14 mouse cellular contexts compared by ENCODE assay signal in the genomic region with DNA sequence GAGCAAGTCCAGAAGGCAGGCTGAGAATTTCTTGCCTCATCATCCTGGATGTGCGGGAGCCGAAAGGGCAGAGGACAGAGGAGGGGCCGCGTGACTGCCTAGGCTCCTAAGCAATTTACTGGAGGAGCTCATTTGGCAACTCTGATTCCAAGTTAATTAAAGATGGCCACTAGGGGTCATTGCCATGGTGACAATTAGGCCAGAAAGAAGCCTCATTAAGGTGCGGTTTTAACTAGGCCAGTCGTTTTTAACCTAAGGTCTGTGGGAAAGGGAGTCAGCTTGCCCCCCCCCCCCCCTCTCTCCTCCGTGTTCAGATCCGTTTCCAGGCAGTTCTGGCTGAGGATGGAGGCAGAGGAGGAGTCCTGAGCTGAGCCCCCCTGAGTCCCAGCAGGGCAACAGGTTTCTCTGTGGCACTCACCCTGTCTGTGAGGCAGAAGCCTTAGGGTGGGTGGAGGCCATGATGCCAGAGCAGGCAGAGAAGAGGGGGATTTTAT. TPM values are rescaled to one million over a fixed set of nuclear protein-coding genes. Genes with fewer than 3 reads are reported as not detected.
DNase-seq lines count a peak whose midpoint lies in the region; ATAC-seq lines count a peak whose summit lies in the region.
"Had no signal": no experiment of that assay in that cellular context is flagged by ENCODE, and none has a peak within 500 bp of the region (broad histone marks: within the 10 kb centered on the region; RNA-seq: fewer than 3 reads in every experiment).

No protein-coding gene starts in this region.

- peak; percentile 47; the same call in 1 of the 2 replicates for ATAC-seq in hindbrain, embryonic 14.5 days (ENCODE audit: low FRiP score)
- ATAC-seq in neural tube, embryonic 12.5 days (ENCODE audit: low FRiP score, low read depth), result peak; percentile 62

- 4% methylated on average over 8 of the region's 8 CpGs for WGBS in forebrain, embryonic 10.5 days
- 1% methylated on average over 7 of the region's 8 CpGs for WGBS in hindbrain, embryonic 14.5 days
- WGBS in neural tube, embryonic 12.5 days, result 7% methylated on average over 8 of the region's 8 CpGs

- no peak overlapping the region for H3K4me2 ChIP-seq in hindbrain, embryonic 14.5 days (replicated peaks)
- H3K4me2 ChIP-seq in neural tube, embryonic 12.5 days (replicated peaks), result 0 out of 2 replicates have a peak overlapping the region, but pooled peaks have one; percentile 4
- H3K4me2 ChIP-seq: liver, embryonic 15.5 days had no signal

- H3K27ac ChIP-seq in forebrain, embryonic 10.5 days, result peak overlapping the region; percentile 86
- no peak overlapping the region for H3K27ac ChIP-seq in hindbrain, embryonic 14.5 days
- no peak overlapping the region for H3K27ac ChIP-seq in neural tube, embryonic 12.5 days
- H3K27ac ChIP-seq: limb, embryonic 10.5 days; liver, embryonic 15.5 days; macrophage had no signal

- H3K9me3 ChIP-seq in forebrain, embryonic 10.5 days, result no peaks in the 10 kb centered on the region
- no peaks in the 10 kb centered on the region for H3K9me3 ChIP-seq in hindbrain, embryonic 14.5 days (ENCODE audit: control insufficient read depth, low read length)
- no peaks in the 10 kb centered on the region for H3K9me3 ChIP-seq in neural tube, embryonic 12.5 days
- H3K9me3 ChIP-seq: limb, embryonic 10.5 days; liver, embryonic 15.5 days had no signal

- H3K27me3 ChIP-seq in forebrain, embryonic 10.5 days (ENCODE audit: poor library complexity, severe bottlenecking), result peaks cover 99% of the 10 kb centered on the region
- H3K27me3 ChIP-seq in hindbrain, embryonic 14.5 days (ENCODE audit: control insufficient read depth, insufficient read depth, low read length), result peaks cover 46% of the 10 kb centered on the region
- H3K27me3 ChIP-seq in neural tube, embryonic 12.5 days (replicated peaks), result peaks cover 58% of the 10 kb centered on the region

- no peaks in the 10 kb centered on the region for H3K36me3 ChIP-seq in forebrain, embryonic 10.5 days (replicated peaks)
- H3K36me3 ChIP-seq in hindbrain, embryonic 14.5 days (replicated peaks; ENCODE audit: control insufficient read depth, insufficient read depth), result no peaks in the 10 kb centered on the region
- no peaks in the 10 kb centered on the region for H3K36me3 ChIP-seq in neural tube, embryonic 12.5 days
- H3K36me3 ChIP-seq: limb, embryonic 10.5 days; liver, embryonic 15.5 days had no signal

- H3K4me1 ChIP-seq in forebrain, embryonic 10.5 days, result peaks cover 59% of the 10 kb centered on the region
- H3K4me1 ChIP-seq in hindbrain, embryonic 14.5 days (replicated peaks; ENCODE audit: control insufficient read depth, insufficient read depth, low read length), result peaks cover 10% of the 10 kb centered on the region; the same call in 1 of the 2 replicates
- H3K4me1 ChIP-seq in neural tube, embryonic 12.5 days, result peaks cover 16% of the 10 kb centered on the region
- H3K4me1 ChIP-seq: limb, embryonic 10.5 days; liver, embryonic 15.5 days had no signal

- peak overlapping the region; percentile 37 for H3K4me3 ChIP-seq in forebrain, embryonic 10.5 days
- H3K4me3 ChIP-seq in hindbrain, embryonic 14.5 days (replicated peaks; ENCODE audit: low read length), result no peak overlapping the region
- no peak overlapping the region for H3K4me3 ChIP-seq in neural tube, embryonic 12.5 days
- H3K4me3 ChIP-seq: limb, embryonic 10.5 days; liver, embryonic 15.5 days had no signal

- no peak overlapping the region for H3K9ac ChIP-seq in hindbrain, embryonic 14.5 days
- no peak overlapping the region for H3K9ac ChIP-seq in neural tube, embryonic 12.5 days
- H3K9ac ChIP-seq: liver, embryonic 15.5 days had no signal

- peak; percentile 48 for DNase-seq in embryo, embryonic 10 days (ENCODE audit: low spot score)
- DNase-seq in embryo, embryonic 11 days, result no peak
- DNase-seq in forebrain, embryonic 10.5 days (ENCODE audit: extremely low spot score, low spot score), result peak; percentile 67
- DNase-seq in hindbrain, embryonic 14.5 days (ENCODE audit: low spot score), result peak; percentile 62
- DNase-seq in ovary, adult 18-20 months (ENCODE audit: low spot score), result no peak
- DNase-seq in spleen, adult 12 weeks (ENCODE audit: low spot score), result no peak
- DNase-seq in heart, adult 18-20 months, result no peak
- DNase-seq: cerebellum, adult 8-10 months; kidney, adult 8-10 months; spleen, adult 18-20 months had no signal

RNA-seq across cellular contexts. Expression of a gene that starts 59.7 kb away (rescaled TPM):
- polyA plus RNA-seq in forebrain, embryonic 10.5 days (2016; fragmentation: Nextera tagmentation; extraction: Ambion mirVana), result 2.4 and 3.3 TPM in 2 replicates
- 3.7 and 5.0 TPM in 2 replicates for polyA plus RNA-seq in hindbrain, embryonic 14.5 days (2014; fragmentation: Nextera tagmentation; extraction: Ambion mirVana)
- 3.3 and 3.6 TPM in 2 replicates for polyA plus RNA-seq in neural tube, embryonic 12.5 days (2016; fragmentation: Nextera tagmentation; extraction: Ambion mirVana)
- total RNA-seq in heart, adult 18-20 months (2021), result not detected
- polyA plus RNA-seq: limb, embryonic 10.5 days; macrophage had no signal

Comparison
In these comparisons a context has a peak if more than half of its experiments do, and no peak if none do; other contexts are left out.
1. DNase-seq: peak in embryo, embryonic 10 days (single experiment), forebrain, embryonic 10.5 days (single experiment) and hindbrain, embryonic 14.5 days (single experiment); none in embryo, embryonic 11 days (single experiment), ovary, adult 18-20 months (single experiment), spleen, adult 12 weeks (single experiment) and heart, adult 18-20 months (0 of 2).